20 mouse cellular contexts compared by ENCODE assay signal in the genomic region with DNA sequence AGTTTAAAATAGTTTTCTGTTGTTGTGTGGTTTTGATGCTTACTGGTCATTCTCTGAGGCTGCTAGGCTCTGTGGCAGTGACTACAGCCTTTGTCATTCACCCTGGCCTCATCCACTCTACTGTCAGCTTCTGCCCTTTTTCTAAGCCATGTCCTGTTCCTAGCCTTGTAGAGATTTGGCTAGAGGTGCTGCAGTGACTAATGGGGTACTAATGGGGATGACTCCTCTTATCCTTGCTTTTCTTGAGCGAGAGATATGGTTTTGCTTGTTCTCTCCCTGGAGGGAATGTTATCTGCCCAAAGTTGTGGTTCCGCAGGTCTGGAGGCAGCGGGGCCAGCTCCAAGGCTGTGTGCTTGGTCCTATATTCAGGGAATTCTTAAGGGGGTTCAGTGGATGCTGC. TPM values are rescaled to one million over a fixed set of nuclear protein-coding genes. Genes with fewer than 3 reads are reported as not detected.
DNase-seq lines count a peak whose midpoint lies in the region; TF ChIP-seq lines count a peak whose summit lies in the region.
"Had no signal": no experiment of that assay in that cellular context is flagged by ENCODE, and none has a peak within 500 bp of the region (broad histone marks: within the 10 kb centered on the region; RNA-seq: fewer than 3 reads in every experiment).

No protein-coding gene starts in this region.

- no peak for TF ChIP-seq CTCF in gastrocnemius, adult 2 months (IDR thresholded peaks at IDR 0.05)
- TF ChIP-seq CTCF in C2C12 (IDR thresholded peaks at IDR 0.05; ENCODE audit: control insufficient read depth, insufficient read depth, insufficient read length), result no peak

- no peak for DNase-seq in gastrocnemius, adult 2 months
- DNase-seq in gastrocnemius, postnatal 14 days, result no peak
- peak; percentile 55 for DNase-seq in adrenal gland, adult 8-10 months
- DNase-seq in adrenal gland, postnatal 36 days, result peak; percentile 34 to 37
- no peak for DNase-seq in cerebellum, adult 18-20 months
- no peak for DNase-seq in kidney, postnatal 36 days
- DNase-seq: cerebellum, adult 11 months; cerebellum, adult 9-10 months; cerebellum, postnatal 25 days; forebrain, postnatal 0 days; gastrocnemius, postnatal 36 days; heart, adult 2 months; heart, postnatal 14 days; kidney, adult 11 months had no signal

- H3K79me3 ChIP-seq in C2C12 (ENCODE audit: low read depth), result no peaks in the 10 kb centered on the region

- H3ac ChIP-seq in C2C12 (ENCODE audit: control insufficient read depth, insufficient read length, low read depth), result no peak overlapping the region

- intact Hi-C loops in gastrocnemius, adult 2 months (cut with DNase I), result no loop called here
- intact Hi-C loops in gastrocnemius, postnatal 14 days (cut with DNase I; ENCODE audit: low total_unique reads), result no loop called here

- no peaks in the 10 kb centered on the region for H3K27me3 ChIP-seq in C2C12 (ENCODE audit: control insufficient read depth, insufficient read depth, insufficient read length)
- H3K27me3 ChIP-seq: forebrain, embryonic 13.5 days; heart, embryonic 15.5 days; hindbrain, embryonic 13.5 days had no signal

- peak overlapping the region; percentile 55 for H3K4me3 ChIP-seq in gastrocnemius, adult 2 months
- H3K4me3 ChIP-seq in C2C12 (ENCODE audit: insufficient read depth, poor library complexity, severe bottlenecking), result no peak overlapping the region
- H3K4me3 ChIP-seq: embryonic facial prominence, embryonic 10.5 days; forebrain, embryonic 13.5 days; heart, adult 2 months; heart, embryonic 15.5 days; hindbrain, embryonic 13.5 days had no signal

- peak overlapping the region; percentile 84 for H3K27ac ChIP-seq in gastrocnemius, adult 2 months
- H3K27ac ChIP-seq: embryonic facial prominence, embryonic 10.5 days; forebrain, embryonic 13.5 days; heart, embryonic 15.5 days; hindbrain, embryonic 13.5 days; hindbrain, postnatal 0 days had no signal

- no peaks in the 10 kb centered on the region for H3K36me3 ChIP-seq in C2C12 (ENCODE audit: control insufficient read depth, insufficient read depth)
- H3K36me3 ChIP-seq: embryonic facial prominence, embryonic 10.5 days; heart, embryonic 15.5 days; hindbrain, embryonic 13.5 days had no signal

- H3K79me2 ChIP-seq in C2C12 (ENCODE audit: control insufficient read depth, insufficient read depth), result no peaks in the 10 kb centered on the region

TF ChIP-seq in C2C12, 6 proteins besides CTCF, POLR2A, EP300 and RAD21:
- no peak for TF ChIP-seq MYOD1 (IDR thresholded peaks at IDR 0.05; ENCODE audit: control insufficient read depth, insufficient read length, low read depth)
- no peak for TF ChIP-seq MYOG (IDR thresholded peaks at IDR 0.05; ENCODE audit: control insufficient read depth, extremely low read depth, insufficient read length)
- TF ChIP-seq FOSL1 (IDR thresholded peaks at IDR 0.05; ENCODE audit: insufficient read depth, low read length, poor library complexity, severe bottlenecking), result peak; percentile 65
- TF ChIP-seq CEBPB (IDR thresholded peaks at IDR 0.05; ENCODE audit: low read depth), result peak; percentile 86
- TF ChIP-seq USF1 (IDR thresholded peaks at IDR 0.05; ENCODE audit: low read depth), result no peak
TF ChIP-seq in C2C12: peak in this region for 2.

RNA-seq across cellular contexts. Expression of gene Thrb, which starts 15.2 kb away (rescaled TPM):
- 10 to 100 TPM; 26.7 to 40.0 TPM for total RNA-seq in gastrocnemius, adult 2 months (2021)
- 1 to 10 TPM; 7.3 to 8.4 TPM for total RNA-seq in gastrocnemius, postnatal 14 days (2021)
- 0.01 TPM for polyA plus RNA-seq in C2C12 (2012; fragmentation: generic; extraction: Trizol)
- 10 to 100 TPM; 36.3 to 86.4 (median 64.4) TPM for total RNA-seq in adrenal gland, adult 8-10 months (2022)
- 100 to 1,000 TPM in 1 of 2 experiments, 10 to 100 TPM in 1; 26.5 to 102 TPM for total RNA-seq in adrenal gland, postnatal 36 days (2021)

Comparison
In these comparisons a context has a peak if more than half of its experiments do, and no peak if none do; other contexts are left out.
1. DNase-seq: peak in adrenal gland, adult 8-10 months (single experiment) and adrenal gland, postnatal 36 days (2 of 2); none in gastrocnemius, adult 2 months (single experiment), gastrocnemius, postnatal 14 days (single experiment), cerebellum, adult 18-20 months (0 of 2) and kidney, postnatal 36 days (0 of 2).